Mouse (Mus musculus) hindbrain, embryonic 16.5 days (tissue): ENCODE measurements around the gene Fam78a. TPM values are rescaled to one million over a fixed set of nuclear protein-coding genes. Genes with fewer than 3 reads are reported as not detected.

ENCODE experiments used
- ATAC-seq: fragments of 200-750 bp; cut with Nextera tagmentation; 2 replicates; pipeline ENCODE4 v1.8.0; 2017; ENCODE audit warnings: moderate TSS enrichment, moderate library complexity
- H3K27ac ChIP-seq: fragments of 300-500 bp; sonication (generic); 2 replicates; pipeline ENCODE4 v1.5.1; 2014; ENCODE audit warnings: low read depth, mild to moderate bottlenecking, control low read depth, low read length, moderate library complexity
- H3K27me3 ChIP-seq: fragments of 300-500 bp; sonication (generic); replicated peaks from 2 replicates; pipeline ENCODE4 v1.6.1; 2014; ENCODE audit warnings: low read length; ENCODE audit not compliant: control insufficient read depth, insufficient read depth
- H3K36me3 ChIP-seq: fragments of 300-500 bp; sonication (generic); 2 replicates; pipeline ENCODE4 v1.6.1; 2014; ENCODE audit warnings: mild to moderate bottlenecking, low read length, moderate library complexity, mixed read lengths; ENCODE audit not compliant: control insufficient read depth, insufficient read depth
- H3K4me1 ChIP-seq: fragments of 300-500 bp; sonication (generic); 2 replicates; pipeline ENCODE4 v1.6.1; 2014; ENCODE audit warnings: low read depth, low read length; ENCODE audit not compliant: control insufficient read depth, insufficient read depth
- H3K4me2 ChIP-seq: fragments of 300-500 bp; sonication (generic); 2 replicates; pipeline ENCODE4 v1.6.1; 2014; ENCODE audit warnings: mild to moderate bottlenecking, low read length, control low read depth, moderate library complexity
- H3K4me3 ChIP-seq: fragments of 300-500 bp; sonication (generic); 2 replicates; pipeline ENCODE4 v1.5.1; 2014; ENCODE audit warnings: mild to moderate bottlenecking, low read length, control low read depth, moderate library complexity
- H3K9ac ChIP-seq: fragments of 300-500 bp; sonication (generic); 2 replicates; pipeline ENCODE4 v1.6.1; 2014; ENCODE audit warnings: low read depth, mild to moderate bottlenecking, control low read depth, low read length, moderate library complexity
- H3K9me3 ChIP-seq: fragments of 300-500 bp; sonication (generic); 2 replicates; pipeline ENCODE4 v1.6.1; 2014; ENCODE audit warnings: mild to moderate bottlenecking, low read length, moderate library complexity; ENCODE audit not compliant: control insufficient read depth
- WGBS: fragments of 180-500 bp; shearing (Covaris S2); extraction: QIAGEN DNeasy Blood & Tissue Kit; methylation state at CpG from one replicate; pipeline ENCODE4 v1.1.7; 2014; 5-methylcytosine and 5-hydroxymethylcytosine counted together
- microRNA-seq: library from miRNA; unstranded; fragments of <30 nt; microRNA quantifications from one replicate; pipeline ENCODE4, GENCODE M21; 2017
- polyA plus RNA-seq: library from polyadenylated mRNA; unstranded; fragments of >200 nt; fragmentation: Nextera tagmentation; extraction: Ambion mirVana; gene quantifications from 2 replicates; pipeline ENCODE4 v1.2.1, GENCODE M21; 2015

The Fam78a gene
- polyA plus RNA-seq, 1 experiment from 2014 or later = 0.50 TPM

DNA sequence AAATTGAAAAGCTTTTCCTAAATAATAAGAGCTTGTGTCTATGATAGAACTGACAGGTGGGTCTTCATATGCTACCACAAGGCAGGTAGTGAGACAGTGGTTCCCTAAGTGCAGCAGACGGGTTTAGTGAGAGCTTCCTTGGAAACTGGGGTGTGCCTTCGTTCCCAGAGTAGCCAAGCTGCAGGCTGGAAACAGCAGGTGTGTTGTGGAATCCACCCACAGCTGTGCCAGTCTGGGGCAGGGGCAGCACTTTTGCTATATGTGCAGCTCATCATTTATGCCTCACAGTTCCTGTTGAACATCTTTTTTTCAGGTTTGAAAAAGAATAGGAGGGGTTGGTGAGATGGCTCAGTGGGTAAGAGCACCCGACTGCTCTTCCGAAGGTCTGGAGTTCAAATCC lies 60.3 kb downstream of the Fam78a start:
- H3K36me3 ChIP-seq = peaks cover 31% of the 10 kb centered on the region
- no peak overlapping the region for H3K4me2 ChIP-seq
- H3K9me3 ChIP-seq = no peaks in the 10 kb centered on the region
- WGBS = 91% methylated on average over 4 of the region's 4 CpGs
- no peak overlapping the region for H3K9ac ChIP-seq
- ATAC-seq = no peak
- no peaks in the 10 kb centered on the region for H3K4me1 ChIP-seq
- H3K27me3 ChIP-seq = no peaks in the 10 kb centered on the region
- H3K27ac ChIP-seq = no peak overlapping the region
- no peak overlapping the region for H3K4me3 ChIP-seq

DNA sequence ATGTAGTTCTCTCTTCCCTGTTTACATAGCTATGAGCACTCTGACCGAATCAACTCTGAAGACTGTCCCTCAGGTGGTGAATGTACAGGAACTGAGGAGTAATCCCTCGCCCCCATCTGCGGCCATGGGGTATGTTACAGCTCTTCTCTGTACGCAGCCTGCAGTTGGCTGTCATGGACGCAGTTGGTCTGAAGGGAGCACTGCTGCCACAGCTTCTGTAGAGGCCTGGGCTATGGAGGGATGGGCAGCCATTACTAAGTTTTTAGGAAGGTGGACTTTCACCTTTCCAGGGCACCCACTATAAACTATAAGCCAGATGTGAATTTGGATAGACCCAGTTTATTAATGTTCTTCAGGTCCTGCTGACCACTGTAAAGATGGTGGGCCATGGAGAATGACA lies 64.4 kb downstream of the Fam78a start:
- Histone ChIP-seq H3K4me2 (no peak overlapping the region), H3K4me3 (no peak overlapping the region), H3K4me1 (no peaks in the 10 kb centered on the region), H3K9ac (no peak overlapping the region), H3K36me3 (peaks cover 37% of the 10 kb centered on the region), H3K27me3 (no peaks in the 10 kb centered on the region), H3K9me3 (no peaks in the 10 kb centered on the region), H3K27ac (no peak overlapping the region)
- ATAC-seq = no peak
- 94% methylated on average over 5 of the region's 5 CpGs for WGBS

GRCm38 (mm10) chr2:32019704-32020103 lies 65.0 kb downstream of the Fam78a start:
- Histone ChIP-seq H3K27me3 (no peaks in the 10 kb centered on the region), H3K27ac (no peak overlapping the region), H3K4me2 (no peak overlapping the region), H3K4me1 (no peaks in the 10 kb centered on the region), H3K9me3 (no peaks in the 10 kb centered on the region), H3K36me3 (peaks cover 34% of the 10 kb centered on the region), H3K4me3 (no peak overlapping the region), H3K9ac (no peak overlapping the region)
- no peak for ATAC-seq
- WGBS = 81% methylated on average over 4 of the region's 4 CpGs

DNA sequence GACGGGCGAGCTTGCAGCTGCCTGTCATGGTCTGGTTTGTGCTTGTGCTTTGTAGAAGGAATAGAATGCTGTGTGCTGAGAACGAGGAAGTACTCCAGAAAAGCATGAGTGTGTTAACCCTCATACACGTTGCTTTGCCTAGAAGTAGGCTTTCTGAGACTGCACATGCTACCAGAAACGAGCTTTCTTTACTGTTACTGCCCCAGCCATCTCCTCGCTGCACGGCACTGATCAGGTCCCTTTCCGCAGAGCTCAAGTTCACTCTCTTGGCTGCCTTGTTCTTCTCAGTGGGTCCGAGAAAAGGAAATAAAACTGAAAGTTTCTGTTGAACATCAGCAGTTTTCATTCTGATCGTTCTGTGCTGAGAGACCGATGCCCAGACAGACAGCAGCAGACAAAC lies 75.9 kb downstream of the Fam78a start:
- WGBS = 90% methylated on average over 11 of the region's 11 CpGs
- Histone ChIP-seq H3K4me3 (no peak overlapping the region), H3K4me1 (no peaks in the 10 kb centered on the region), H3K9ac (no peak overlapping the region), H3K4me2 (no peak overlapping the region), H3K27ac (no peak overlapping the region), H3K36me3 (peaks cover 39% of the 10 kb centered on the region), H3K27me3 (no peaks in the 10 kb centered on the region), H3K9me3 (no peaks in the 10 kb centered on the region)
- ATAC-seq = no peak

- 89% methylated on average over 2 of the region's 2 CpGs for WGBS
- no peaks in the 10 kb centered on the region for H3K27me3 ChIP-seq
- no peak overlapping the region for H3K9ac ChIP-seq
- no peak for ATAC-seq
- H3K27ac ChIP-seq = no peak overlapping the region
- no peaks in the 10 kb centered on the region for H3K4me1 ChIP-seq
- no peak overlapping the region for H3K4me2 ChIP-seq
- peaks cover 39% of the 10 kb centered on the region for H3K36me3 ChIP-seq
- H3K4me3 ChIP-seq = no peak overlapping the region
- no peaks in the 10 kb centered on the region for H3K9me3 ChIP-seq
Measured at GRCm38 (mm10) chr2:32008311-32008710, 76.3 kb downstream of the Fam78a start.

Small RNAs within 50 kb of the gene (microRNA-seq; reads per million reads assigned to microRNA genes)
- gene Mir7674 = 0.62 reads per million

Other genes starting within 250 kb of the Fam78a start
- gene Fibcd1, start 238.9 kb downstream of the Fam78a start, polyA plus RNA-seq = 7.1 and 8.6 TPM in 2 replicates
- gene Lamc3, start 197.6 kb downstream of the Fam78a start, polyA plus RNA-seq = 3.2 and 5.8 TPM in 2 replicates
- 23.0 and 23.3 TPM in 2 replicates for gene Aif1l, start 134.7 kb downstream of the Fam78a start, polyA plus RNA-seq
- 51.7 and 54.7 TPM in 2 replicates for gene Nup214, start 110.4 kb downstream of the Fam78a start, polyA plus RNA-seq
- 31.1 and 33.2 TPM in 2 replicates for gene Plpp7, start 10.7 kb upstream of the Fam78a start, polyA plus RNA-seq
- 49.7 and 66.2 TPM in 2 replicates for gene Prrc2b, start 66.2 kb upstream of the Fam78a start, polyA plus RNA-seq
- gene Pomt1, start 151.7 kb upstream of the Fam78a start, polyA plus RNA-seq = 32.6 and 34.1 TPM in 2 replicates
- 99.1 and 101 TPM in 2 replicates for gene Uck1, start 175.3 kb upstream of the Fam78a start, polyA plus RNA-seq
- gene Golga2, start 202.5 kb upstream of the Fam78a start, polyA plus RNA-seq = 25.5 and 30.1 TPM in 2 replicates
- gene Swi5, start 203.2 kb upstream of the Fam78a start, polyA plus RNA-seq = 378 and 447 TPM in 2 replicates